Mouse (Mus musculus): ENCODE measurements around the gene Scube3. TPM values are rescaled to one million over a fixed set of nuclear protein-coding genes. Genes with fewer than 3 reads are reported as not detected.

Scube3 gene
- total RNA-seq, 2 experiments from 2014 or later, result 0.18 to 0.32 TPM

GRCm38 (mm10) chr17:28177540-28178046, 35.7 kb downstream of the Scube3 start:
- no peak for DNase-seq

DNA sequence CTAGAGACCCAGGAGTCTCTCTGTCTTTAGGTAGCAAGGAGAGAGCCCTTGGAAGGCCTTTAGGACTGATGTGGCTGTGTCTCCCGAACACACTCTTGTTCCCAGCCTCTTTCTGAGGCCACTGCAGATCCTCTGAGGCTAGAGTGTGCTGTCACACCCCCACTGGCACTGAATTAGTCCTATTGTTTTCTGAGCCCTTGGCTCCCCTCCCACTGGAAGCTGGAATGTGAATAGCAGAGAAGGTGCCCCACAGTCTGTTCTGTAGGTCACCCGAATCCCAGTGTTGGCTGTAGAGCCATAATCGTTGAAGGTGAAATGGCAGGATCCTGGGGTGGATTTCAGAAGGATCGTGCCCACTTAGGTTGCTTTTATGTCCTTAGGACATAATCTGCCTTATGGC, 38.4 kb downstream of the Scube3 start:
- no peak for DNase-seq

DNA sequence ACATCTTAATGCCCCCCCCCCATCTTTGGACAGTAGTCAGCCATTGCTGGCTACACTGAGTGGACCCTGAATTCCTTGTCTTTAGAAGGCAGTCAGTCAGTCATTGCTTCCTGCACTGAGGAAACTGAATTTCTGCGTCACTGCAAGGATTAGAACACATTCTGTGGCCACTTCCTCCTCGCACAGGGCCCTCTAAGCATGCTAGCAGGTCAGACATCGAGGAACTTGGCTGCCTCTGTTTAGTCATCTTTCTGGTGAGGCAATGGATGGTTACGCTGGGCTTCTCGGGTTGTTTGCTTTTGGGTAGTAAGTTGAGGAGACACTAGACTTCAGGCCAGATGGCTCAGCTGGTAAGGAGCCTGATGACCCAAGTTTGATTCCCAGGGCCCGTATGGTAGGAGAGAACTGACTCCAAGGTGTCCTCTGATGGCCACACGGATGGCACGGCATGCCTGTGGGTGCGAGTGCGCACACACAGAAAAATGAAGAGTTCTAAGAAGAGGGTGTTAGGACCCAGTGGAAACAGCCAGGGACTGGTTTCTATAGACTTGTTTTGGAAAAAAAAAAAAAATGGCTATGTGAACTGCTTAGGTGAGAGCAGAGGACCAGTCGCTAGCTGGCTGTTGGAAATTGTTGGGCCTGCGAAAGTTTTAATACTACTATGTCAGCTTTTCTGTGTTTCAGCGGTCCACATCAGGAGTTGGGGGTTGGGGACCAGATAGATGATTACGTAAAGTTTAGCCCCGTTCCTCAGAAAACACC, 39.0 kb downstream of the Scube3 start:
- no peak for DNase-seq

GRCm38 (mm10) chr17:28184971-28185638, 43.2 kb downstream of the Scube3 start:
- DNase-seq, result no peak

DNA sequence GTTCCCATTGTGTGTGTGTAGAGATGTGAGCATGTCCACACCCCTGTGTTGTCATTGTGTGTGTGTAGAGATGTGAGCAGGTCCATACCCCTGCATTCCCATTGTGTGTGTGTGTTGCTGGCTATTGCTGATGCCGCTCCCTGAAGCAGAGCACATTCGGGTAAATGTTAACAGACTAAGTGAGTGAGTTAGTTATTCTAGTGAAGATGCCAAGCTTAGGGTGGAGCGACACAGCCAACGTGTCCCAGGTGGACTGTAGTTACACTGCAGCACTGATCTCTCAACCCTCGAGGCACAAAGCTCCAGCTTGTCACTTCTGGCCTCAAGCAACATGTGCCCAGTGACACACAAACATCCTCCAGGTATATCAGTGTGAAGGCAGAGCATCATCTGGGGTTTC, 46.4 kb downstream of the Scube3 start:
- DNase-seq, result no peak

DNA sequence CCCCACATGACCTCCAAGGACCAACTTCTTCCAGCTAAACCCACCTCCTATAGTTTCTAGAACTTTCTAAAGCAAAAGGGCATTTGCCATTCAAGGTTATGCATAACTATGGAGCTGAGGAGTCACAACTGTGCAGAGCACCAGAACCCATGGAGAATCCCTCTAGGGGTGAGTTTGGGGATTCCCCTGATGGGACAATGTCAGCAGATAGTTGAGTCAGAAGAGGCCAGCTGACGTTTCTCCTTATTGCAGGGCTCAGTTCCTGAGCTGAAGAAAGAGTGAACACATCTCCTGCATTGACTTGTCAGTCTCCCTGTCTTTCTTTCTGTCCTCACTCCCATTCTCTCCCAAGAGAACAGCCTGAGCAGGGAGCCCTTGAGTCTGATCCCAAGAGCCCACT, 50.8 kb downstream of the Scube3 start:
- no peak for DNase-seq

- DNase-seq, result no peak
Observed at GRCm38 (mm10) chr17:28193559-28193958, 51.6 kb downstream of the Scube3 start.

DNA sequence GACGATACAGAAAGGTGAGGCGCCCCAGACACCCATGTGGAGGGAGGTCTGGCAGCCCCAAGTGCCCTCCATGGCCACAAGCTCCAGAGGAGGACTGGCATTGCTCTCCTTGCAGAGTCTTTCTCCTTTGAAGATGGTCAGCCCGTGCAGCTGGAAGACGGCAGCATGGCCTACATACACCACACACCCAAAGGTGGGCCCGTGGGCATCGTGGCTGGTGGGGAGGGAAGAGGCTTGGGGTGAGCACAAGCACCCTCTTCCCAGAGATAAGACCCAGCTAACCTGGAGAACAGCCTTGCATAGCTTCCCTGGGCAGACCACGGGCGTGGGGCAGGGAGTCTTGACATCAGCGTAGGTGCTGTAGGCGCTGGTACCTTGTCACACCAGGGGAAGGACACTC, 53.1 kb downstream of the Scube3 start:
- DNase-seq, result no peak

GRCm38 (mm10) chr17:28197646-28198045, 55.7 kb downstream of the Scube3 start:
- DNase-seq, result no peak

DNA sequence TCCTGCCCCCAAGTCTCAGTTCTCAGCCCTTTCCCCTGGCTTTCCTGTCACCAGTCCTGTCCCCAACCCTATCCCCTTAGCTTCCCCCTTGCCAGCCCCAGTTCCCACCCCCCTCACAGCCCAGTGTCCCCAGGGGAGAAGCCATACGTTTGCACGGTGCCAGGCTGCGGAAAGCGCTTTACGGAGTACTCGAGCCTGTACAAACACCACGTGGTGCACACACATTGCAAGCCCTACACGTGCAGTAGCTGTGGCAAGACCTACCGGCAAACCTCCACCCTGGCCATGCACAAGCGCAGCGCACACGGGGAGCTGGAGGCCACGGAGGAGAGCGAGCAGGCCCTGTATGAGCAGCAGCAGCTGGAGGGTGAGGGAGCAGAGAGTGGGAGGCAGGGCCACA, 60.0 kb downstream of the Scube3 start:
- DNase-seq, result no peak

DNA sequence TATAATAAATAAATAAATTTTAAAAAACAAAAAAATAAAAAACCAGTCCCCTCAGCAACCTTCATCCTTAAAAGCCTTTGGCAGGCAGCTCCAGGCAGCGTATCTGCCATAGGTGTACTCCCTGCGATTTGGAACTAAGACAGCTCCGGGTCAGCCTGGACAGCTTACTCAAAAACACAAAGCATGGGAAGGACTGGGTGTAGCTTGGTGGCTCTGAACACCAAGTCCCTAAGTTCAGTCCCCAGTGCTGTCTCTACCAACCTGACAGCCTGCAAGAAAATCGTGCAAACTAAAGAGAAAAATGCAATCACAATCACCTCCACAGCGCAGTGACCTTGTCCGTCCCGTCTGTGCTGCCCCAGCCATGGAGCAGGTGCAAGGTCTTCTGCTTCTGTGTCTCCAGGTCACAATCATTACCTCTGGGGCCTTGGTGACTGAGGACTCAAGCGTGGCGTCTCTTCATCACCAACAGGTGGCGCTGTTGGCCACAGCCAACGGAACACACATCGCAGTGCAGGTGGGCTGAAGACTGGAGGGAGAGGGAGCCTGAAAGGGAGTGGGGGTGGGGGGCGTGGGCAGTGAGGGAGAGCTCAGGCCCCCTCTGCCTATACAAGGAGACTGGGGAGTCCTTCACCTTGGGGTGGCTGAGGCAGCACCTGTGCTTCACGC, 62.2 kb downstream of the Scube3 start:
- DNase-seq, result no peak

DNA sequence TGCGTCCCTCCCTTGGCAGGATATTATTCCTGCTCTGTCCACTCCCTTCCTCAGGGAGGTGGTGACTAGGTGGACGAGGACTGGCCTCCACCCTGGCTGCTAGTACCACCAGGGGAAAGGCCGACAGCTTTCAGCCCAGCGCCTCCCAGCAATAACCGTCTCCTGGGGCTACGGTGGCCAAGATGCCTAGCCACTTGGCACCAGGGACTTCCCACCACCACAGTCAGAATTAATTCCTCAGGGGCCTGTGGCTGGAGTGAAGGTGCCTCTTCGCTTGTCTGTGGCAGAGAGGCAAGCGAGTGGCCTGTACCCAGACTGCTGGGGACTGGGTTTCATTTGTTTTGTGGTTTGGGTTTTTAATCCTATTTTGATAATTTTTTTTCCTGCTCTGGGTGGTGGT, 63.5 kb downstream of the Scube3 start:
- no peak for DNase-seq

DNA sequence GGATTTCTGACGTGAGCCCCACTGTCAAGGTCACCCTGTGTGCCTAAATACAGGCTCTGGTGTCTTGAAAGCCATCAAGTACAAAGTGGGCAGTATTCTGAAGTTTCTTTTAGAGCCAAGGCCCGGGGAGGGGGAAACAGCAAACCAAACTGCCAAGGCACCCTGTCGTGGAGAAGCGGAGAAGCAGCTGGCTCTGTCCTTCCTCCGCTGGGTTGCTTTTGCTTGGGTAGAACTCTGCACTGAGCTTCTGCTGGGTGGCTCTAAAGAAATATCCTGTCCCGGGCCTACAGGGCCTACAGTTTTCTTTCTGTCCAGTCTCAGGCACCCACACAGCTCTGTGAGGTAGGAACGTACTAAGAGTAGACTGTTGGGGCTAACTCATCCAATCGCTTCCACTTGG, 65.2 kb downstream of the Scube3 start:
- no peak for DNase-seq

DNA sequence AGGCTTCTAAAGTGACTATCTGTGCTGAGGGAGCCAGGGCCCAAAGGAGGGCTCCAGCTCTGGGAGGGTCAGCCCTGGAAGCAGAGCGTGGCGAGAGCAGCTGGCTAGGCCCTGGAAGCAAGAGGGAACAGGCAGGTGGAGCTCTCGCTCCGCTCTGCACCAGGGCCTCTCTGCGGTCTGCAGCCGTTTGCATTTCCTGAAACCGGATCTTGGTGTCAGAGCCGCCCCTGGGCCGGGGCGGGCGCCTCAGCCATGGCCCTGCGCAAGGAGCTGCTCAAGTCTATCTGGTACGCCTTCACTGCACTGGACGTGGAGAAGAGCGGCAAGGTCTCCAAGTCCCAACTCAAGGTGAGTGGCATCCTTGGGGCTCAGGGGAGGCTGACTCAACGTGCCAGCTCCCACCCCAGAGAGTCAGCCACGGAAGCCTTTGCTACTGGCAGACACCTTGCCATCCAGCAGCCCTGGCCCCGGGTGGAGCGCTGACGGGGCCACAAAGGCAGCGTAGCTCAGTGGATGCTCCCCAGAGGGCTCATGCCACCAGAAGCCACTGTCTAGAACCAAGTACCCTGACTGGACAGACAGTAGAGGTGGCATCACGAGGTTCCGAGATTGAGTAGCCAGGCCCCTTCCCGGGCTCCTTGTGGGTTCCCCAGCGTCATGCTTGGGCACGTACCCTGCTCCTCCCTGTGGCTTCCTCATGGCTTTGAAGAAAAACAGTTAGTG, 65.8 kb downstream of the Scube3 start, which contains the start of gene Def6:
Gene Def6, plus strand, starts transcription at position 188 of the 723 bp plus-strand sequence.
- peak; percentile 89 for DNase-seq

- DNase-seq, result no peak
Observed at GRCm38 (mm10) chr17:28208314-28208612, 66.3 kb downstream of the Scube3 start.

GRCm38 (mm10) chr17:28209457-28210110, 67.6 kb downstream of the Scube3 start:
- DNase-seq, result no peak

DNA sequence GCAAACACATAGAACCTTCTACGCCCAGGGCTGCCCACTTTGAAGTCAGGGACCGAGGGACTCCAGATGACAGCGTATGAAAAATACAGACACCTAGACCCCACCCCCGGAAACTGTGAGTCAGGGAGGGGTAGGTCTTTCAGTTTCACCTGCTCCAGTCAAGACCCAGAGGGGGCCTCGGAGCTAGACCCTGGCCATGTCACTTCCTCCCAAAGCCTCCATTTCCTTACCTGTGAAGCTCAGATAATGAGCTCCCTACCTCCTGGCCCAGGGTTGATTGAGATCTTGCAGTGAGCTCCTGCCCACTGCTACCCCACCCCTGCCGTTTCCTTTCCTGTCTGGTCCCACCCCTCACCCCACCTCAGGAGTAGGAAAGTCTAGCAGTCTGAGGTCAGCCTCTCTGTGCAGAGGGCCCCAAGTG, 70.0 kb downstream of the Scube3 start:
- DNase-seq, result no peak

DNA sequence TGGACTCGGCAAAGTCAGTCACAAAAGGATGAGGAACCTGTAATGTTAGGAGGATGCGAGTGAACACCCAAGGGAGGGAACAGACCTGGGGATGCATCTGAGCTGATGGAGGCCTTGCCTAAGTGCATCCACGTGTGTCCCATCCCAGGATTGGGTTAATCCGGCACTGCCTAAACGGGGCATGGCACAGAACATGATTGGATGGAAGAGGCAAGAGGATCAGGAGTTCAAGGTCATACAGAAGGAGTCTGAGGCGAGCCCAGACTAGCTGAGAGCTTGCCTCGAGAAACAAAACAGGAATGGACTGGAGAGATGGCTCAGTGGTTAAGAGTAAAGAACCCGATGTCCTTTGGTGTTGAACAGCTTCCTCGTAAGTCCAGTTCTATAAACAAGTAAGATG, 70.5 kb downstream of the Scube3 start:
- no peak for DNase-seq

- DNase-seq, result no peak
Observed at GRCm38 (mm10) chr17:28213236-28213635, 71.3 kb downstream of the Scube3 start.

GRCm38 (mm10) chr17:28216791-28217190, 74.8 kb downstream of the Scube3 start:
- DNase-seq, result no peak

GRCm38 (mm10) chr17:28217721-28218649, 76.0 kb downstream of the Scube3 start:
- DNase-seq, result no peak
